Mouse (Mus musculus) cerebellum, adult 11-12 months (tissue): ENCODE measurements at regions not wholly inside any gene's neighbourhood (a gene's known extent, or its start where the extent isn't known, plus 50 kb on each side); places are given as distances from the start of the nearest gene placed in this dataset.

Experiments
- DNase-seq: peaks from one replicate; pipeline ENCODE4 v3.0.0; 2022

DNA sequence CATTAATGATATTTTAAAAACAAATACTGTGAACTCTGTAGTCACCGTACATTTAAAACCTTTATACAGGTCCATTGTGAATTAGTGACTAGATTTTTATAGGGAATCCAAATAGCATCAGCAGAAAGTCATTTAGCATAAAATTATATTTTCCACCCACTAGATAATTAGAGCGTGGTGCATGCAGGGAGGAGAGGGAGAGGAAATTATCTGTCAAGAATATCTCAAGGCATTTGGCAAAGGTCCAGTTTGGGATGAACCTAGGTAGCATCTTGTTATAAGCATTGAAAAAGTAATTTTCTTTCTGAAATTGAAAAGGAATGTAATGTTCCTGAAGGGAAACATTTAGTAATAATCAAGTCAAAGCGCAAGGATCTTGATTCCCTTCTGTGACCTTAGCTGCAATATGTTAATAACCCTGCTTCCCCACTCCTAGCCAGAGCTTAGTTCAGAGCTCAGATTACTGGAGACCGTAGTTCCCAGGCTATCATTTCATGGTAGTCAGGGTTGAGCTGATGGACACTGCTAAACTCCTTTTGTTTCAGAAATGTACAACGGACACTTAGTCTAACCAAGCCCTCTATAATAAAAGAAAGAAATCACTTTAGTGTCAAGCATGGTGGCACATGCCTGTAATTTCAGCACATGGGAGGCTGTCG lies 200.8 kb upstream of the Slc39a10 start:
- no peak for DNase-seq

DNA sequence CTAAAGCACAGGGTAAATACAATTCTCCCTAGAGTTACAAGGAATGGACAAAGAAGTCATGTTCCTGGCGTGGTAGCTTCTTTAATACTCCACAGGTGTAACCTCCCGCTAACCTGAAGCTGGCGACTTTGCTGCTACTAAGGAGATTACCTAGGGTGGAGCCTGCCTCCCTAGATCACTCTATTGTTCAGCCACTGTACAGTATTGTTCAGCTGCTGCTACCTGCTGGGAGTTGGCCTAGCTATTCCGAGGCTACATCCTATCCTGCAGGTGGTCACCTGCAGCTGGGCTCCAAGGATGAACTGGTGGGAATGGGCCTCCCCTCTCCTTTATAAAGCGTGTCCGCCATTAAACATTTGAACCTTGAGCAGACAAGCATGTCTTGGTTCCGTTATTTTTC lies 183.8 kb upstream of the Slc39a10 start:
- DNase-seq, result no peak

DNA sequence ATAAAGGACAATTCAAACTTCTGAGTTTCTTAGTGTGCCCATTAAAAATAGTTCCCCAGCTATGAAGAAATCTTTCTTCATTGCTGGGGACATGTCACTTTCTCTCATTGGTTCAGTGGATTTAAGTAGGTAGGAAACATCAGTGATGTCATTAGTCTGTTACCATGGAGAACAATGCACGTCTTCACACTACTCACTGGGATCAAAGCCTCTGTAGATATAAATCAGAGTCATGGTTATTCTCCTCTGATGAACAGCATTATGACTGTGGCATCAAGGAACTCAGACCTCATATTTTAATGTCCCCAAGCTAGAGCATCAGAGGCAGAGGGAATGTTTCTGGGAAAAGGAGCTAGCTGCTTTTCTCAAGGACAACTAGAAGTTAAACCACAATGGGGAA lies 165.5 kb upstream of the Slc39a10 start:
- DNase-seq, result no peak

DNA sequence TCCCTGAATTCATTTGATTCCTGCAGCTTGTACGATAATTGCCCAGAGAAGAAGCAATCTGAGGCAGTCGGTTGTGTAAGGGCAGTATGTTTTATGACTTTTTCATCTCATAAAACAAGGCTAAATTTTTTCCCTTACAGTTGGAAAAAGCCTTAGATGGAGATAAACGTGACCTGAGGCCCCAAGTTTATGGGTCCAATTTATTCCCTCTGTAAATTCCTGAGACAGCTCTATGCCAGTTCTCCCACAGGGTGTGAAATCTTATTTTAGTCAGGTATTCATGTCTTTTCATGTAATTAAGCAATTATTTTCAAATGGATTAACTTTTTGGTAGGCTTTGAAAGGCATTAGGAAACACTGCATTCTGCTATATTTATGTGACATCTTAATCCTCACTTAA lies 164.7 kb upstream of the Slc39a10 start:
- DNase-seq, result no peak

DNA sequence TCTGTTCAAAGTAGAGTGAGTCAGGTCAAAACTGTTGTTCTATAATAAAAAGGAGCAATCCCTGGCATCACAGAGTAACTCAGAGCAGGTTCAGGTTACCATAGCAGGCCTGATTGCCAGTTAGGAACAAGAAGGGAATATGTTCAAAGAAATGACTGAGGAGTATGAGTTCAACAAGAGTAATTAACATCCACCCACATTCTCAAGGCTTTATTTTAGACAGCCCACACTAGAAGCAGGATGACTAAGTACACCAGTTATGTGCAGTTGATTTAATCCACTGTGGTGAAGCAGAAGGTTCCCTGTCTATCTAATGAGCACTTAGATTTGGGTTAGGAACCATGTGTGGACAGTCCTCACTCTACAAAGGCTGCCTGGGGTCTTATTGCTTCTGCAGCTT lies 158.5 kb upstream of the Slc39a10 start:
- no peak for DNase-seq

DNA sequence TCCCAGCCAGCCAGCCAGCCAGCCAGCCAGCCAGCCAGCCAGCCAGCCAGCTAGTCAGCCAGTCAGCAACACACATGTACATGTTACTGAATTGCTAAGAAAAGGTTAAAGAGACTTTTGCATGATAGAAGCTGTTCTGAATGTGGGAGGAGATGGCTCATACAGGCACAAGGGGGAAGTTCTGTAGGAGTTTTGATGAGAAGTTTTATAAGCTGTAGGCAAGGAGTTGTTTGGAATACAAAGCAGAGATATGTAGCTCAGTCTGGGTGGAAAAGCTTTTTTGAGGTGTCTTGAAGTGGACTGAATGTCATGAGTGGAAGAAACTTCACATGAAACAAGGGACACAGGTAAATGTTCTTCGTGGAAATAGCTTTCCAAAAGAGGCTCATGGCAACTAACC lies 157.8 kb upstream of the Slc39a10 start:
- DNase-seq, result no peak

DNA sequence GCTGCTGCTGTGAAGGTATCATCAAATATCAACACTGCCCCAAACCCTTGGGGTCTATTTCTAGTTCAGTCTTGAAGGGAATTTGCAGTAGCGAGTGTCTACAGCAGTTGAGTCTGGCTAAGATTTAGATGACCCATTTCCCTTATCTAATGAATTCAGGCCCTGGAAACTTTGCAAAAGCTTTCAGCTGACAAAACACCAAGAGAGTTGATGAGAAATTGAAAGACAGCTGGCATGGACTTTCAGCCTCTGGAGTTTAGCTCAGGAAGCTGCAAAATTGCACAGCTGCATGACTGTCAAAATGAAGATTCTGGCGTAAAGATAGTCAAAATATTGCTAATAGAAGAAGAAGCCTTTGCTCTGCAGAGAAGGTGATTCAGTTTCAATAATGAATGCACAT lies 144.9 kb upstream of the Slc39a10 start:
- no peak for DNase-seq

DNA sequence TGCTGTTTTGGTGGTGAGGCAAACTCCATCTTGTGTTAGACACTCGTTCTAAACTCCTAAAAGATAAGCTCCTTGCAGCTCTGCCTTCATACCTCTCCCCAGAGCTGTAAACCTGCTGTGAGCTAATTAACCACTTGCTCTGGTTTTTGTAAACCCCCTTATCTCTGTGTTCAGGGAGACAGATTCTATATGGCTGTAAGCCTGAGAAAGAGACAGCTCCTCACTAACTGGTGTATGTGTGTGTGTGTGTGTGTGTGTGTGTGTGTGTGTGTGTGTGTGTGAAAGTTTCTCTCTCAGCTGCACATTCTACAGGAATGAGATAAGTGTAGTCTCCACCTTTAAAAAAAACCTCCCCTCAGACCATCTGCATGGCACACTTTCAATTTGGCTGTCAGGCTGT lies 126.7 kb upstream of the Slc39a10 start:
- no peak for DNase-seq

DNA sequence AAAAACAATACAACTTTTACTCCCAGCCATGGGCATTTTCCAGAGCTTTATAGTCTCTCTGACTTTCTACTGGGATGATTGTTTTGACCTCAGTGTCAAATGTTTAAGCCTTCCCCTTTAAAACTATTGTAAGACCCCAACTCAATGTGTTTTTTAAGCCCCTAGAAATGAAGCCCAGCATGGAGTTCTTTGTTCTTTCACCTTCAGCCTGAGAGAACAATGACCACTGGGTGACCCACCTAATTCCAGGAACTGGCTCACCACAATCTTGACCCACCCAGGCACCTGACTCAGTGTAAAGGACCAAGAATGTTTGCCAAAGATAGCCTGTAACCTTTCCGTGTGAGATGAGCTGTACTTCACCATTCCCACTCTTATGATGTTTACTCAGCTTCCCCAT lies 121.9 kb upstream of the Slc39a10 start:
- no peak for DNase-seq

DNA sequence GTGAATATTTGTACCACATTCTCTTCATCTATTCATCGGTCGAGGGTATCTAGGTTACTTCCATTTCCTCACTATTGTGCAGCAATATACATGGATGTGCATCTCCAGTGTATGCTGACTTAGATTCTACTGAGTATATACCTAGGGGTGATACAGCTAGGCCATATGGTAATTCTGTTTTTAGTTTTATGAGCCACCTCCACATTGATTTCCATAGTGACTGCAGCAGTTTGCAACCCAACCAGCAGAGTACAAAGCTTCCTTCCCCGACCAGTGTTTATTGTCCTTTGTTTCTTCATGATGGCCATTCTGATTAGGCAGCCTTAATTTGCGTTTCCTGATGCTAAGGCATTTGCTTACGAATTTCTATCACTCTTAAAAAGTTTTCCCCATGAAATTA lies 111.1 kb upstream of the Slc39a10 start:
- DNase-seq, result no peak

DNA sequence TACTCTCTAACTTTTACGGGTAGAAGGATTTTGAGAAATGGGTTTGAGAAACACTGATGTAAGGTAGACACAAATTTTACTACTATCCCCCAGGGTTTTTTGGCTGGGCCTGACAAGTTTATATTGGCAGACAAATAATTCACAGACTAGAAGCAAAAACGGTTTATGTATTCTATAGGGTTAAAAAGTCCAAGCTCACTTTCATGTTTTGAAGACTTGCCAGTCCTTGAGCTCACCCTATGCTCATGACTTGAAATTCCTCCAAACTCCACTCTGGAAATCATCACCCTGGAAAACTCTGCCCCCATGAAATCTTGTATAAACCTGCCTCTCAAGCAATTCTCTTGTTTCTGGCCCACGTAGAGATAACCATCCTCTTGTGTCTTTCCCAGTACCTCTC lies 106.7 kb upstream of the Slc39a10 start:
- no peak for DNase-seq

DNA sequence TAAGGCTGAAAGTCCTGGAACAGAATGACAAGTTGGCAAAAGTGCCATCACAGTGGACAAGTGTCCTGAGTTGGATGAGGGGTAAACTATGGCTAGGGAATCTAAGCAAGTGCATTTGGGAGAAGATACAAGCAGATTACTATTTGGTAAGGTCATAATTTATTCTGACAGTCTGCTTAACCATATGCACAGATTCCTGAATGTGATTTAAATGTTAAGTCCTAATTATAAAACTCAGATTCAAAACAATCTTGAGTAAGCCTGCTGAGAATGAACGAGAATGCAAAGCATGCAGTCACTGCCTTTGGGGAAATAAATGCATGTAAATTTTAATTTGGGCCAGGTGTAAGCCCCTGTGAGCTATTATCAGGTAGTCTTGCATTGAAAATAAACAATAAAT lies 93.3 kb upstream of the Slc39a10 start:
- no peak for DNase-seq

DNA sequence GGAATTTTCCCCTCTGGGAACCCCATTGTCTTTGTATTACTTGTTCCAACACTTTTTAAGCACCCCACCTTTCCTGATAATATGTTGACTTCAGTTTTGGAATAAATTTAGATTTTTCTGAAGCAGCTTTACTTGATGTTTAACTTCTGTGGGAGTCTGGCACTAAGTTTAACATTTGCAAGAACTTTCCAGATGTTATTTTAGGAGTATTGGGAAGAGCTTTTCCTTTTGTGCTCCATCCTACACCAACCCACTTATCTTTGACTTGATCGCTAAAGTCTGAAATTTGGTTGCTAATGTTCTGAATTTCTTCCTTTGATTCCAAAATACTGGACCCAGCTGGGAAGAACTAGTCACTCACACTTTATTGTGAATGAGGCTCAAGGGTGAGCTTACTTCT lies 90.4 kb upstream of the Slc39a10 start:
- no peak for DNase-seq

DNA sequence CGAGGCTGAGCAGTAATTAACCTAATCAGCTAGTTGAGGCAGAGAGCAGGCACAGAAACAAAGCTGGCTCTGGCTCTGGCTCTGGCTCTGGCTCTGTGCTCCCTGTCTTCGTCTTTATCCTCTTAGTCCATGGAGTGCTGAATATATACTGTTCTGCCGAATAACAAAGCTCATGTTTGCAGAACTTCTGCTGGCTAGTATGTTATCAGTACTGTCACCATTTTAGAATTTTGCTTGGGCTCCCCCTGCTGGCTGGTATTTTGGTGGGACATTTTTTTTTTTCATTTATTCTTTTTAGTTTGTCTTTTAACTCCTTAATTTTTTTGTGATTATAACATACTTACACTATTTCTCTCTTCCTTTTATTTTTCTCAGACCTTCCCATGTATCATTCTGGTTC lies 77.8 kb upstream of the Slc39a10 start:
- no peak for DNase-seq

DNA sequence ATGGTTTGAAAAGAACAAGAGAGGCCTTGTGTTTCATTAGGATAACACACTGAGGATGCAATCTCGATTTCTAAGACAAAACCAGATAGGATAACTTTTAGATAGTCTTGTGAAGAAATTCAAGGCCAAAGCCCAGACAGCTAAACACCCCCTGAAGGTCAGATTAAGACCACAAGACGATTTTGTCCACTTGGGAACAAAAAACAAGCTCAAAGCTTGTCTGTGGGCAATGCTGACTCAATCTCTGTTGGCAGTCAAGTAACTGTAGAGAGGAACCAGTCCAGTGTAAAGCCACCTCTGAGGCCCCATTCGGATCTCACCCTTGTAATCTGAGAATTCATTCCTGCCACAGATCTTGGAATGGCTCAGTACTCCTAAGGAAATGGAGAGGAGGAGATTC lies 75.7 kb upstream of the Slc39a10 start:
- no peak for DNase-seq

DNA sequence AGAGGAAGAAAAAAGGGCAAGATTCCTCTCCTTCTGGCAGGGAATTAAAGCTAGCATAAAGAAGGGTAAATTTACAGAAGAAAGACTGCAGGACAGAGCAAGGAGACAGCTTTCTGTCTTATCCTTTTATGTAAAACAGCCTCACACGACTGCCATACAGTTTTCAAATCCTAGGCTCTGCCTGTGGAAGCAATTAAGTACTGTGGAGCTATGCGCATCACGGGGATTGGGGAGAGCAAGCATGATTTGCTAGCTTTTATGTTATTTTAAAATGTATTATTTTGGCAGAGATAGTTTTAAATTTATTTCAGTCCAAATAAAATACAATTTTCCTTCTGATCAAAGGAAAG lies 74.2 kb upstream of the Slc39a10 start:
- DNase-seq, result no peak

DNA sequence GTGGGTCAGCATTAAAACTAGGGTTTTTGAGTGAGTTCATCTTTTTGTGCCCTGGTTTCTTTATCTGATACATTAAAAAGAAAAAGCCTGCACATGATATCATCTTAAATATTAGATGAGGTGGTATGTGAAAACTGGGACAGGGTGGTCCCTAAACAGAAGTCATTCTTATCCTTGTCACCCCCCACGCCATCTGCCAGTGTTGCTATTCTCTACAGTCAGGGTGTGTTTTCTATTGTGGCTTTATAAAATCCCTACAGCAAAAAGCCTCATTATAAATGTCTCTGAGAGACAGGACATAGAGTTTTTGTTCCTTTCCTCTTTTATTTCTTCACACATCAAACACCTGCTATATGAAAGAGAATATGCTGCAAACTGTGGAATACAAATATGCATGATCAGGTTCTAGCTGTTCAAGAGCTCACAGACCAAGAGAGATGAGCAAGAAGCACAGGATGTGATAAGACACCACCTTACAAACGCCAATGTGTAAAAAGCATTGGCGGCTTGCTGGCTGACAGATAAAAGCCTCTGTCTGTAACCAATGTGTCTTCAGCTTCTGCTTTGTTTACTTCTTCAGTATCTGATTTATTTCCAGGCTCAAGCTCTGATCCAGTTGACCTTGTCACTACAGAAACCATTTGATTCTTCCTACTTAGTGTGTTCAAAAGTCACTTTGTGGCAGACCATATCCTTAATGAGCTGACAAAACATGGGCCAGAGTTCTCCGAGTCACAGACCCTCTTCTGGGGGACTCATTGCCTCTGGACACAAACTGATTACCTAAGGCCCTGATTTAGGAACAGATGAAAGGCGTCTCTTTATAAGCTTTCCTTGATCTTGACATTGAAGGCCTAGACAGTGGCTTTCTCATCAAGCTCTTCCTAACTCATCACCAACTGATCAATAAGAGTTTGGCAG lies 73.6 kb upstream of the Slc39a10 start:
- no peak for DNase-seq

DNA sequence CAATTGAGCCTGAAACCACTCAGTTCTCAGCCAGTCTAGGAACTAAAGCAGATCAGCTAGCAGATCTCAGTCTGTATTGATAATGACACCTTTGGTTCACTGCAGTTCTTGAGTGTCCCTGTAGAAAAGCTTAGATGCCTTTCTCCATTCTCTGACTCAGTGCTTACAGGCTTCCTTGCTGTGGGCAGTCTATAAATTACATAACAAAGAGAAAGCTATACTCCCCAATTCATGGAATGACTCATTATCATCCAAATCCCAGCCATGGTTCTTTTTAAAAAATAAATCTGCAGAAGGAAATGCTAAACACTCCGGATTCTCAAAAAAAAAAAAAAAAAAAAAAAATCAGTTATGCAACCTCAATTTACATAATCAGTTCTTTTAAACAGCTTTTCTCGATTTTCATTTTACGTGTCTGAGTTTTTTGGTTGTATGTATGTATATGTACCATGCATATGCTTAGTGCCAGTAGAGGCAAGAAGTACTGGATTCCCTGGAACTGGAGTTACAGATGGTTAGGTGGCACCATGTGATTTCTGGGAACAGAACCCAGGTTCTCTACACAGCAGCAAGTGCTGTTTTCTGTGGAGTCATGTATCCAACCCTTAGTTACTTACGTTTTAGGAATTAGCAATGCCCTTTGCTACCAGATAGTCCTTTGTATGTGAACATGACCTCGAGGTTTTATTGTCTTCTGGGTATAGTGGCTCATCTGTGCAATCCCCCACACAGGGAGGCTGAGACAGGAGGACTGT lies 71.5 kb upstream of the Slc39a10 start:
- no peak for DNase-seq
